Mouse (Mus musculus) liver, postnatal 0 days (tissue): ENCODE measurements around the gene Cldn12. TPM values are rescaled to one million over a fixed set of nuclear protein-coding genes. Genes with fewer than 3 reads are reported as not detected.

Experiments used
- ATAC-seq: fragments of 200-750 bp; cut with Nextera tagmentation; 2 replicates; pipeline ENCODE4 v1.8.0; 2017; ENCODE audit warnings: mild to moderate bottlenecking, moderate library complexity
- DNase-seq: peaks from one replicate; pipeline ENCODE4 v3.0.0-alpha.2; 2016
- H3K27ac ChIP-seq: fragments of 300-500 bp; sonication (generic); 2 replicates; pipeline ENCODE4 v1.5.1; 2014; ENCODE audit warnings: antibody characterized with exemption, moderate library complexity, mild to moderate bottlenecking, low read depth
- H3K27me3 ChIP-seq: fragments of 300-500 bp; sonication (generic); 2 replicates; pipeline ENCODE4 v1.6.1; 2014; ENCODE audit warnings: low read length, control low read depth, mixed read lengths; ENCODE audit not compliant: insufficient read depth
- H3K36me3 ChIP-seq: fragments of 300-500 bp; sonication (generic); replicated peaks from 2 replicates; pipeline ENCODE4 v1.6.1; 2014; ENCODE audit warnings: mild to moderate bottlenecking, control low read depth, low read length, moderate library complexity, mixed read lengths; ENCODE audit not compliant: insufficient read depth
- H3K4me1 ChIP-seq: fragments of 300-500 bp; sonication (generic); 2 replicates; pipeline ENCODE4 v1.6.1; 2014; ENCODE audit warnings: antibody characterized with exemption, mild to moderate bottlenecking, control low read depth; ENCODE audit not compliant: insufficient read depth
- H3K4me2 ChIP-seq: fragments of 300-500 bp; sonication (generic); 2 replicates; pipeline ENCODE4 v1.6.1; 2014; ENCODE audit warnings: low read depth, mild to moderate bottlenecking, low read length, moderate library complexity, mixed read lengths
- H3K4me3 ChIP-seq: fragments of 300-500 bp; sonication (generic); 2 replicates; pipeline ENCODE4 v1.5.1; 2014; ENCODE audit warnings: low read depth, low read length
- H3K9ac ChIP-seq: fragments of 300-500 bp; sonication (generic); replicated peaks from 2 replicates; pipeline ENCODE4 v1.6.1; 2014; ENCODE audit warnings: mild to moderate bottlenecking, moderate library complexity
- H3K9me3 ChIP-seq: fragments of 300-500 bp; sonication (generic); 2 replicates; pipeline ENCODE4 v1.6.1; 2016; ENCODE audit warnings: mild to moderate bottlenecking, control low read depth, low read length, mixed read lengths
- CTCF ChIP-seq: sonication (generic); IDR thresholded peaks from 2 replicates; pipeline ENCODE4 v1.5.1; 2016; ENCODE audit warnings: antibody characterized with exemption, low read depth
- EP300 ChIP-seq: IDR thresholded peaks from 2 replicates; pipeline ENCODE4 v1.6.1; 2016; ENCODE audit warnings: antibody characterized with exemption, low read depth, mild to moderate bottlenecking
- WGBS: fragments of 180-500 bp; shearing (Covaris S2); extraction: QIAGEN DNeasy Blood & Tissue Kit; methylation state at CpG from one replicate; pipeline ENCODE4 v1.1.7; 2014; ENCODE audit not compliant: insufficient replicate concordance; 5-methylcytosine and 5-hydroxymethylcytosine counted together
- polyA plus RNA-seq: library from polyadenylated mRNA; unstranded; fragments of >200 nt; fragmentation: Nextera tagmentation; extraction: Ambion mirVana; gene quantifications from 2 replicates; pipeline ENCODE4 v1.2.1, GENCODE M21; 2015

Cldn12 gene
- 22.3 and 25.1 TPM in 2 replicates for polyA plus RNA-seq

DNA sequence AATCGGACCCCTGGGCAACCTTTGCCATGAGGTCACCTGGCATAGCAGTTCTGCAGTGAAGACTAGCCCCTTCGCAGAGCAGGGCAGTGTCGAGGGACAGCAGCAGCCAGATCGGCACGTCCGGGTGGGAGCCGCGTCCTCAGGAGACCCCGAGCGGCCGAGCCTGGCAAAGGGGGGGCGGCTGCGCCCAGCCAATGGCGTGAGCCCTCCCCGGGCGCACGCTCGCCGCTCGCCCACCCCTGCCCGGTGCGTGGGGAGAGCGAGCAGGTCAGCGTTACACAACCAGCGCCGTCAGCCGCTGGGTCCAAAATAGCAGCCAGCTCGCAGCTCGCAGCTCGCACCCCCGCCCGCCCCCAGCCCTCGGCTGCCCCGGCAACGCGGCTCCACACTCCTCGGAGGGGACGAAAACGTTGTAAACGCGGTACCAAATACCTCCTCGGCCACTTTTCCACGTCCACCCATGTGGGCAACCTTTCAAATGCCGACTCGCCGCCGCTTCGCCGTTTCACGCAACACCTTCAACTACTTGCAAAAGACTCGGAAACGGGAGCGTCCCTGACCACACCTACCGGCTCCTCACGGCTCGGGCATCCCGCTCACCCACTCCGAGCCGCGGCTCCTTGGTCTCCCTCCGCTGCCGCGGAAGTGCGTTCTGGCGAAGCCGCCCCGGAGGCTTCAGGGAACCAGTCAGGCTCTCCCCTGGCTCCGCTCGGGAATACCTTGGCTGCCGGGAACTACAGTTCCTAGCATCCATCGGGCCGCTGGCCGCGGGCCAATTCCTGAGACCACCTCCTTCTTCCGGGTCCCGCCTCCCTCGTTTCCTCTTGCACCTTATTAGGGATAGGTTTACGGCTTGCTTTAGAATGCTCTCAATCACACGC, at the start of gene Cldn12:
Gene Cldn12 (minus strand): TSS at position 763 of the 881 bp plus-strand sequence.
- peak; percentile 93 for ATAC-seq
- peaks cover 3% of the 10 kb centered on the region; the same call in 1 of the 2 replicates for H3K36me3 ChIP-seq
- 1% methylated on average over 75 of the region's 79 CpGs for WGBS
- H3K27me3 ChIP-seq, result no peaks in the 10 kb centered on the region
- H3K27ac ChIP-seq, result peak within 1 kb of the TSS; percentile 95
- DNase-seq, result peak; percentile 89
- H3K9ac ChIP-seq, result peak within 1 kb of the TSS; percentile 76
- no peaks in the 10 kb centered on the region for H3K9me3 ChIP-seq
- peak within 1 kb of the TSS; percentile 78 for H3K4me3 ChIP-seq
- H3K4me1 ChIP-seq, result no peaks in the 10 kb centered on the region
- TF ChIP-seq EP300 (peak; percentile 41; the same call in 1 of the 2 replicates), CTCF (no peak)
- peak within 1 kb of the TSS; percentile 89 for H3K4me2 ChIP-seq

DNA sequence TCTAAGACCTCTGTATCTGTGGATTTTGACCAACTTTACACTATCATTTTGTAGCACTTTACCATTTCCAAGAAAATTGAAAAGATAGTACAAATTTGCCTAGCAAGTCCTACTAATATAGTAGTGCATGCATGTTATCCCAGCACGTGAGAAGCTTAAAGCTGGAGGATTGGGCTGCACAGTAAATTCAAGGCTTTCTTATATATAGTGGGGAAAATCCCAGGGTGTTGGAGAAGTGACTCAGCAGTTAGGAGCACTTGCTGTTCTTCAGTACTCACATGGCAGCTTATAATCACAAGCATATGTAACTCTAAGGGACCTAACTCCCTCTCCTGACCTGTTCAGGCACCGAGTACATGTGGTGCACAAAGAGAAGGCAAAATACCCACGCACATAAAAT, 47.7 kb upstream of the Cldn12 start:
- no peak overlapping the region for H3K9ac ChIP-seq
- peaks cover 6% of the 10 kb centered on the region for H3K4me1 ChIP-seq
- DNase-seq (no peak), ATAC-seq (no peak)
- no peak overlapping the region for H3K4me2 ChIP-seq
- WGBS, result 74% methylated on average over 3 of the region's 3 CpGs
- H3K36me3 ChIP-seq, result no peaks in the 10 kb centered on the region
- no peak overlapping the region for H3K4me3 ChIP-seq
- no peaks in the 10 kb centered on the region for H3K27me3 ChIP-seq
- H3K27ac ChIP-seq, result no peak overlapping the region
- TF ChIP-seq EP300 (no peak), CTCF (no peak)
- H3K9me3 ChIP-seq, result no peaks in the 10 kb centered on the region

DNA sequence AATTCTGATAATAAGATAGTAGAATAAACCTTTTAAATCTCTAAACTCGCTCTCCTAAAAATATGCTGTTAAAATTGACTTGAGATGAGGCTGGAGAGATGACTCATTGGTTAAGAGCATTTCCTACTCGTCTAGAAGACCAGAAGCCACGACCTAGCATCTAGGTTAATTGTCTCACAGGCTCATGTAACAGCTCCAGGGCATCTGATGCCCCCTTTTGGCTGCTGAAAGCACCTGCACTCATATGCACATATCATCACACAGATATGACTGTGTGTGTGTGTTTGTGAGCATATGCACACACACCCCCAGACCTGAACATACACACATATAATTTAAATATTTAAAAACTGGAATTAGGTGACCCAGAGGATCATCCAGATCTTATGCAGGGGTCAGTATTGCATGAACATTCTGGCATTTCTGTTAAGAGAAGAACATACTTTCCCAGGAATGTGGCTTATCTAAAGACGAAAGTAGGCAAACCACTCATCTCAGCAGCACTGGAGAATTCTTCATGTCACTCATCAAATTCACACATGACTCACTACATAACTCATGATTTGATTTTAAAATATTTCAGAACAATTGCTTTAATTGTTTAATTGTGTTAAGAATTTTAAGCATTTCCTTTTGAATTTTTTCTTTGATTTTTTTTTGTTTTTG, 46.4 kb upstream of the Cldn12 start:
- Histone ChIP-seq H3K27me3 (no peaks in the 10 kb centered on the region), H3K9me3 (no peaks in the 10 kb centered on the region), H3K27ac (no peak overlapping the region), H3K4me2 (no peak overlapping the region), H3K9ac (no peak overlapping the region), H3K4me3 (no peak overlapping the region), H3K36me3 (no peaks in the 10 kb centered on the region), H3K4me1 (peaks cover 6% of the 10 kb centered on the region)
- 73% methylated on average over 4 of the region's 4 CpGs for WGBS
- ATAC-seq, result no peak
- TF ChIP-seq CTCF (peak; percentile 39), EP300 (no peak)
- no peak for DNase-seq

DNA sequence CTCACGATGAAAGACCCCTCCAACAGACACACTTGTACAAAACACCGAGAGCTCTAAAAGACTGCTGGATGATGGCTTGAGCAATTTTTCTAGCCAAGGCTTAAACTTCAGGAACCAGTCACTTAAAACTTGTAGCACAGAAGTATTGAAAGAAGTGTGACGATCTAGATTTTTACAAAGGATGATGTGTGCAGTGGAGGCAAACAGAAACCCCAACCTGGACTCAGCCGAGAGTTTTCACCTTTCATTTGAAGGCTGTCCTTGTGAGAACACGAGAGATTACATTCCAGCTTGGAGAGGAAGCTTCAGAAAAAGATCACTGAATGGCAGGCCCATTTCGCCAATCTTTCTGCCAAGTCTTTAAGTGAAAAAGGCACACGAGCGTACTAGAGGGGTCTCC, 45.0 kb upstream of the Cldn12 start:
- peak overlapping the region; percentile 59 for H3K9ac ChIP-seq
- no peaks in the 10 kb centered on the region for H3K27me3 ChIP-seq
- no peak for TF ChIP-seq CTCF
- TF ChIP-seq EP300, result no peak
- H3K4me1 ChIP-seq, result peaks cover 6% of the 10 kb centered on the region
- H3K4me3 ChIP-seq, result peak overlapping the region; percentile 71
- H3K4me2 ChIP-seq, result peak overlapping the region; percentile 80
- ATAC-seq (no peak), DNase-seq (no peak)
- H3K27ac ChIP-seq, result no peak overlapping the region
- peaks cover under 1% of the 10 kb centered on the region for H3K36me3 ChIP-seq
- 45% methylated on average over 8 of the region's 8 CpGs for WGBS
- no peaks in the 10 kb centered on the region for H3K9me3 ChIP-seq

DNA sequence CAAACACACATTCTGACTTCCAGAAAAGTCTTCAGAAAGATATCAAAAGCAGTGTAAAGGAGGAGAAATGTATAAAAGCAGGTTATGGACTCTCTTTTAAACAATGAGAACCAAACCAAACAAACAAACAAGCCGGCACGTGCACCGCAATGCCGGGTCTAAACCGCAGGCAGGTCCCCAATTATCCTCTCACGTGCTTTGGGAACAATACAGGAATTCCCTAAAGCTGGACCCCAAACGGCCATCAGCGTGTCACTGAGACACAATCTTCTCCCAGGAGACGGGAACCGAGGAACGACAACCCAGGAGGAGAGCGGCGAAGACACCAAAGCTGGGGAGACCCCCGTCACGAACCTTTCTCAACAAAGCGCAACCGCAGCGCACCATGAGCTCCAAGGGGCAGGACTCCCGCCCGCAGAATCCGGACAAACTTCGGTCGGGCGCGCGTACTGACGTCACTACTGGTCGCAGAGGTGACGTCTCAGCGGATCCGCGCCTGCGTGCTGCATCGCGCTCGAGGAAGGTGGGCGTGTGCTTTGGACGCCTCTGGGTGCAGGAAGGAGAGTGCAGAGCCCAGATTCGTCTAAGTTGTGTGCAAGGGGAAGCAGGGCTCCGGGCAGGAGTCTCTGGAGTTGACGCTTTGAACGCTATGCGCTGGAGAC, 44.5 kb upstream of the Cldn12 start, which contains the start of gene Gtpbp10:
Gene Gtpbp10 (minus strand): TSS at position 460 of the 662 bp plus-strand sequence.
- H3K36me3 ChIP-seq, result peaks cover 6% of the 10 kb centered on the region
- peak within 1 kb of the TSS; percentile 71 for H3K4me3 ChIP-seq
- H3K9me3 ChIP-seq, result no peaks in the 10 kb centered on the region
- DNase-seq (peak; percentile 94), ATAC-seq (peak; percentile 99)
- no peak for TF ChIP-seq CTCF
- no peak for TF ChIP-seq EP300
- peak within 1 kb of the TSS; percentile 68 for H3K27ac ChIP-seq
- peak within 1 kb of the TSS; percentile 77 for H3K9ac ChIP-seq
- H3K4me2 ChIP-seq, result peak within 1 kb of the TSS; percentile 80
- H3K27me3 ChIP-seq, result no peaks in the 10 kb centered on the region
- WGBS, result under 1% methylated on average over 43 of the region's 43 CpGs
- peaks cover 6% of the 10 kb centered on the region for H3K4me1 ChIP-seq

DNA sequence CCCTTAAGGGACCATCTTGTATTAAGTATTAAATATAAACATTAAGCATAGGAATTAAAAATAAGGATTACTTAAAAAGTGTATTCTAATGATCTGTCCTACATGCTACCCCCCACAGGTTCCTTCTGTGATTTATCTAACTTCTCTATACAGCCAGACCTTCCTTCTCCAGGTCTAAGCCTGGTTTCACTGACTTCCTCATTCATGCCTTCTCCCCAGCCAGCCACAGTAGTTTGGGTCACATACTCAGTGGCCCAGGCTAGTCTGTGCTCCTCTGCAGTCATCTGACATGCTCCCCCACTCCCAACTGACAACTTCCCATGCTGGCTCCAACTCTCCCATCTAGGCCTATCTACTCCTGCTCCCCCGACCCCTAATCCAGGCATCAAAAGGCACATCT, 36.4 kb upstream of the Cldn12 start:
- H3K36me3 ChIP-seq, result peaks cover 21% of the 10 kb centered on the region
- no peaks in the 10 kb centered on the region for H3K9me3 ChIP-seq
- no peak overlapping the region for H3K4me3 ChIP-seq
- H3K27ac ChIP-seq, result no peak overlapping the region
- H3K27me3 ChIP-seq, result no peaks in the 10 kb centered on the region
- no peak overlapping the region for H3K9ac ChIP-seq
- H3K4me2 ChIP-seq, result no peak overlapping the region
- DNase-seq (no peak), ATAC-seq (no peak)
- H3K4me1 ChIP-seq, result no peaks in the 10 kb centered on the region
- TF ChIP-seq EP300 (no peak), CTCF (no peak)
- 62% methylated on average over 1 of the region's 1 CpGs for WGBS
